ENCODE assay signal across 8 mouse cellular contexts in the genomic region with DNA sequence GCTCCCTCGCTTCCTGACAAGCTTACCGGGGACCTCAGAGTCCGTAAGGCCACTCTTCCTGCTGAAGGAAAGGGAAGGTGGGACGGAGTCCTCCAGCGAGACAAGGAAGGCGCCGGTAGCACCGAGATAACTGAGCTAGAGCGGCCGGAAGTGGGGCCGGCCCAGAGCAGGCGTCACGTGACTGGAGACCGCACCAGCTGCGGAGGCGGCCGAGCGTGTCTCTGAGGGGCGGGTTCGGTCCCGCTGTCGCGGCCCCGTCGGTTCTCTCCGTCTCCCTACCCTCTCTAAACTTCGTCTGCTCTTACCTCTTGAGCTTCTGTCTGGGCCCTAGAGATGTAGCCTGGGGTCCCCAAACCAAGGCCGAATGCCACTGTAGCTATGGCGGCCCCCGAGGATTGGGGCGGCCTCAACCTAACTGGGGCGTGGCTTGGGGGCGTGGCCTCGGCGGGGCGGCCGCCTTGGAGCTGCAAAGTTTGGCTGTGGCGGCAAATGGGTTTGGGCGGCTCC. TPM values are rescaled to one million over a fixed set of nuclear protein-coding genes. Genes with fewer than 3 reads are reported as not detected.
DNase-seq lines count a peak whose midpoint lies in the region; ATAC-seq and TF ChIP-seq lines count a peak whose summit lies in the region.

Gene Brox (minus strand): TSS at position 393 of the 507 bp plus-strand sequence.

- peak within 1 kb of the TSS; percentile 56 for H3K4me2 ChIP-seq in lung, postnatal 0 days (replicated peaks; ENCODE audit: low read depth, low read length)

- no peaks in the 10 kb centered on the region for H3K9me3 ChIP-seq in hindbrain, embryonic 10.5 days
- H3K9me3 ChIP-seq in lung, postnatal 0 days (ENCODE audit: low read length) = no peaks in the 10 kb centered on the region

- peaks cover 22% of the 10 kb centered on the region for H3K36me3 ChIP-seq in hindbrain, embryonic 10.5 days
- H3K36me3 ChIP-seq in lung, postnatal 0 days (ENCODE audit: insufficient read depth, low read length) = peaks cover 4% of the 10 kb centered on the region

- DNase-seq in MN1 (ENCODE audit: low spot score) = peak; percentile 95
- DNase-seq in cerebellum, adult 9-10 months = peak; percentile 92
- peak; percentile 95 for DNase-seq in hindbrain, embryonic 10.5 days (ENCODE audit: low spot score)
- DNase-seq in layer of hippocampus, adult 9-11 months = peak; percentile 93
- DNase-seq in lung, postnatal 0 days (ENCODE audit: low spot score) = peak; percentile 98
- peak; percentile 95 for DNase-seq in ovary, postnatal 14 days (ENCODE audit: low spot score)
- DNase-seq in thymus, postnatal 14 days = peak; percentile 97

- no peak for TF ChIP-seq CTCF in lung, postnatal 0 days (IDR thresholded peaks at IDR 0.05)

- no peak for TF ChIP-seq EP300 in lung, postnatal 0 days (IDR thresholded peaks at IDR 0.05)

- H3K9ac ChIP-seq in lung, postnatal 0 days (replicated peaks; ENCODE audit: low read depth) = peak within 1 kb of the TSS; percentile 43

- ATAC-seq in frontal cortex, adult (ENCODE audit: low TSS enrichment) = peak; percentile 90
- peak; percentile 93 for ATAC-seq in lung, postnatal 0 days

- H3K27me3 ChIP-seq in hindbrain, embryonic 10.5 days (ENCODE audit: insufficient read depth, poor library complexity, severe bottlenecking) = no peaks in the 10 kb centered on the region
- H3K27me3 ChIP-seq in lung, postnatal 0 days (replicated peaks; ENCODE audit: insufficient read depth, low read length) = no peaks in the 10 kb centered on the region

- H3K4me3 ChIP-seq in hindbrain, embryonic 10.5 days = peak within 1 kb of the TSS; percentile 59
- H3K4me3 ChIP-seq in lung, postnatal 0 days (ENCODE audit: low read depth, low read length) = peak within 1 kb of the TSS; percentile 51

- H3K4me1 ChIP-seq in hindbrain, embryonic 10.5 days (replicated peaks) = 0 out of 2 replicates have a peak, but pooled peaks cover 6% of the 10 kb centered on the region
- H3K4me1 ChIP-seq in lung, postnatal 0 days (ENCODE audit: insufficient read depth, low read depth, low read length) = no peaks in the 10 kb centered on the region

- H3K27ac ChIP-seq in hindbrain, embryonic 10.5 days = peak within 1 kb of the TSS; percentile 86
- peak within 1 kb of the TSS; percentile 47 for H3K27ac ChIP-seq in lung, postnatal 0 days (ENCODE audit: low read length)

- under 1% methylated on average over 39 of the region's 39 CpGs for WGBS in hindbrain, embryonic 10.5 days
- under 1% methylated on average over 36 of the region's 39 CpGs for WGBS in lung, postnatal 0 days

RNA-seq across cellular contexts. Expression of gene Brox, which starts in this region (rescaled TPM):
- 42.7 and 47.1 TPM in 2 replicates for polyA plus RNA-seq in hindbrain, embryonic 10.5 days (2016; fragmentation: Nextera tagmentation; extraction: Ambion mirVana)
- polyA plus RNA-seq in lung, postnatal 0 days (2015; fragmentation: Nextera tagmentation; extraction: Ambion mirVana) = 37.7 and 38.5 TPM in 2 replicates

Comparison
In these comparisons a context has a peak if more than half of its experiments do, and no peak if none do; other contexts are left out.
1. Peak in every context shown above with its lines: DNase-seq, ATAC-seq, H3K4me3 ChIP-seq and H3K27ac ChIP-seq.